Mouse (Mus musculus) hindbrain, embryonic 14.5 days (tissue): ENCODE data around the gene Kcnj10. TPM values are rescaled to one million over a fixed set of nuclear protein-coding genes. Genes with fewer than 3 reads are reported as not detected.
A peak's percentile ranks its signal among the peaks of the same experiment; 100 is the strongest.

Experiments
- ATAC-seq: fragments of 200-750 bp; cut with Nextera tagmentation; 2 replicates; pipeline ENCODE4 v1.8.0; 2017; ENCODE audit warnings: moderate number of reproducible peaks, mild to moderate bottlenecking, moderate TSS enrichment, moderate library complexity; ENCODE audit not compliant: low FRiP score
- DNase-seq: peaks from one replicate; pipeline ENCODE4 v3.0.0-alpha.2; 2015; ENCODE audit warnings: low spot score
- H3K27ac ChIP-seq: fragments of 300-500 bp; sonication (generic); 2 replicates; pipeline ENCODE4 v1.5.1; 2014; ENCODE audit warnings: mild to moderate bottlenecking, moderate library complexity
- H3K27me3 ChIP-seq: fragments of 300-500 bp; sonication (generic); 2 replicates; pipeline ENCODE4 v1.6.1; 2014; ENCODE audit warnings: mild to moderate bottlenecking, low read length, mixed read lengths; ENCODE audit not compliant: control insufficient read depth, insufficient read depth
- H3K36me3 ChIP-seq: fragments of 300-500 bp; sonication (generic); replicated peaks from 2 replicates; pipeline ENCODE4 v1.6.1; 2014; ENCODE audit not compliant: control insufficient read depth, insufficient read depth
- H3K4me1 ChIP-seq: fragments of 300-500 bp; sonication (generic); replicated peaks from 2 replicates; pipeline ENCODE4 v1.6.1; 2014; ENCODE audit warnings: antibody characterized with exemption, low read length, mixed read lengths; ENCODE audit not compliant: control insufficient read depth, insufficient read depth
- H3K4me2 ChIP-seq: fragments of 300-500 bp; sonication (generic); replicated peaks from 2 replicates; pipeline ENCODE4 v1.6.1; 2014; ENCODE audit warnings: mild to moderate bottlenecking, moderate library complexity
- H3K4me3 ChIP-seq: fragments of 300-500 bp; sonication (generic); replicated peaks from 2 replicates; pipeline ENCODE4 v1.5.1; 2014; ENCODE audit warnings: mild to moderate bottlenecking, low read length
- H3K9ac ChIP-seq: fragments of 300-500 bp; sonication (generic); 2 replicates; pipeline ENCODE4 v1.6.1; 2014
- H3K9me3 ChIP-seq: fragments of 300-500 bp; sonication (generic); 2 replicates; pipeline ENCODE4 v1.6.1; 2016; ENCODE audit warnings: low read length; ENCODE audit not compliant: control insufficient read depth
- WGBS: fragments of 180-500 bp; shearing (Covaris S2); extraction: QIAGEN DNeasy Blood & Tissue Kit; methylation state at CpG from one replicate; pipeline ENCODE4 v1.1.7; 2014; 5-methylcytosine and 5-hydroxymethylcytosine counted together
- polyA plus RNA-seq: library from polyadenylated mRNA; unstranded; fragments of >200 nt; fragmentation: Nextera tagmentation; extraction: Ambion mirVana; gene quantifications from 2 replicates; pipeline ENCODE4 v1.2.1, GENCODE M21; 2014

Kcnj10 gene
- polyA plus RNA-seq, 1 experiment from 2014 or later, result 2.8 TPM

DNA sequence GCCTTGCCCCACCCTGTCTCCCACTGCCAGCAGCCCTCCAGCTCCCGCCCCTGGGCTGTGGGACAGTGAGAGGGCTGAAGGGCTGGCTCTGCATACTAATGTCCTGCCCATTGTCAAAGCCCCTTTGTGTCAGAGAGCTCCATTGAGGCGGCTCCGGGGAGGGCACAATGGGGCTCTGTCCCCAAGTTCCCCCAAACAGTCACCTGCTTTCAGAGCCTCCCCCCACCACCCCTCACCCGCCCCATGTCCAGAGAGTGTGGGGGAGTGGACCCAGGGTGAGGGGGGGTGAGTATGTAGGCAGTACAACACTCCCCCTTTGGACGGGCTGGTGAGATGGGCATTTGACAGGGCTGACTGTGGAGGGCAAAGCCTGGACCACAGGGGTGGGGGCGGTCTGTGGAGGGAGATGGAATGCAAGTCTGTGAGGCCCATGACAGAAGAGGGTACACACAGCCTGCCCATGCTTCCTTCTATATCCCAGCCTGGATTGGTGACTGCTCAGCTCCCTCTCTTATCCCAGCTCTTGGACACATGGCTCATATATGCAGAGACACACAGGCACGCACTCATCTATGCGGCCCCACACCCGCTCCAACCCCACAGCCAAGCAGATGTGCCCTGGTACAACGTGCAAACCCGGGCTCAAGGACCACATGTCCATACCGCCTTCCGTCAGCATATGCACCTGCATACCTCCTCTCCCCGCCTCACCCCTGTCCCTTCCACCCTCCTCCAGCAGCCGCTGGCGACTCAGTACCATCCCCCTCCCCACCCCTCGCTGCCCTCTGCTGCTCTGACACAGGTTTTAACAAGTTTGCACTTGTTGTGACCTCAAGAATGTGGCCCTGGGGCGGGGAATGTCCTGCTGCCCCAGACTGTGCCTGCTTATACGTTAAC, 9.2 kb downstream of the Kcnj10 start:
- no peaks in the 10 kb centered on the region for H3K27me3 ChIP-seq
- H3K36me3 ChIP-seq, result no peaks in the 10 kb centered on the region
- no peak overlapping the region for H3K4me3 ChIP-seq
- H3K4me1 ChIP-seq, result peaks cover 18% of the 10 kb centered on the region
- H3K9ac ChIP-seq, result peak overlapping the region; percentile 39
- ATAC-seq, result peak; percentile 95
- peak overlapping the region; percentile 18 for H3K4me2 ChIP-seq
- WGBS, result 4% methylated on average over 19 of the region's 19 CpGs
- no peaks in the 10 kb centered on the region for H3K9me3 ChIP-seq
- H3K27ac ChIP-seq, result peak overlapping the region; percentile 74
- DNase-seq, result peak; percentile 57

DNA sequence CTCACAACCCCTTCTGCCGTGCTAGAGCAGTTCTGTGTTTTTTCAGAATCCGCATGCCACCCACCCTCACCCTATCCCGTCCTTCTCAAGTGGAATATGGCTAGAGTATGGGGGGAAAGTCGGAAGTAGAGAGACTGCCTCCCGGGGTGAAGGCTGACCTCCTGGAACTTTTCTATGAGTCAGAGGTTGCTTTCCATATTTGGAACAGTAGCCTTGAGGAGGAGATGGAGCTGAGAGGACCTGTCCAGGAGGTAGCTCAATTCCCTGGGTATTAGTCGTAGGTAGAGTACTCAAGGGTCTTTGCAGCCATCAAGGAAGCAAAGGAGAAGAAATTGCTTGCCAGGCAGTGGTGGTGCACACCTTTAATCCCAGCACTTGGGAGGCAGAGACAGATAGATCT, 11.0 kb downstream of the Kcnj10 start:
- H3K36me3 ChIP-seq, result no peaks in the 10 kb centered on the region
- DNase-seq (no peak), ATAC-seq (no peak)
- H3K27ac ChIP-seq, result no peak overlapping the region
- H3K4me1 ChIP-seq, result peaks cover 22% of the 10 kb centered on the region
- H3K4me3 ChIP-seq, result no peak overlapping the region
- 70% methylated on average over 6 of the region's 6 CpGs for WGBS
- no peaks in the 10 kb centered on the region for H3K27me3 ChIP-seq
- no peak overlapping the region for H3K9ac ChIP-seq
- H3K9me3 ChIP-seq, result no peaks in the 10 kb centered on the region
- no peak overlapping the region for H3K4me2 ChIP-seq

DNA sequence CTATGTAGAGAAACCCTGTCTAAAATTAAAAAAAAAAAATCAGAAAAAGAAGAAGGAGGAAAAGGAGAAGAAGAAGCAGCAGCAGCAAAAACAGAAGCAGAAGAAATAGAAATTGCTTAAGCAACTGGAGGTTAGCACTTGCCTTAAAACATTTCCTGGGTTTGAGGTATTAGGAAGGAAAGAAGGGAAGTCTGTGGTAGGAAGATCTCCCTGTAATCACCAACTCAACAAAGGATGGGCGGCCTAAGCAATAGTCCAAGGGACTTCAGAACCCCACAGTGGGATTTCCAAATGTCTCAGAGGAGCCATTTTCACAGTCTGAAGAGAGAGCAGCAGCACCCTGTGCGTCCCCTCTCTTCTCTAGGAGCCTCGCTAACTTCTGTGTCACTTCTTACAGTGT, 11.4 kb downstream of the Kcnj10 start:
- Histone ChIP-seq H3K4me3 (no peak overlapping the region), H3K4me1 (peaks cover 22% of the 10 kb centered on the region), H3K27me3 (no peaks in the 10 kb centered on the region), H3K27ac (no peak overlapping the region), H3K9me3 (no peaks in the 10 kb centered on the region), H3K36me3 (no peaks in the 10 kb centered on the region), H3K4me2 (no peak overlapping the region), H3K9ac (no peak overlapping the region)
- no peak for DNase-seq
- WGBS, result 90% methylated on average over 3 of the region's 3 CpGs
- no peak for ATAC-seq

DNA sequence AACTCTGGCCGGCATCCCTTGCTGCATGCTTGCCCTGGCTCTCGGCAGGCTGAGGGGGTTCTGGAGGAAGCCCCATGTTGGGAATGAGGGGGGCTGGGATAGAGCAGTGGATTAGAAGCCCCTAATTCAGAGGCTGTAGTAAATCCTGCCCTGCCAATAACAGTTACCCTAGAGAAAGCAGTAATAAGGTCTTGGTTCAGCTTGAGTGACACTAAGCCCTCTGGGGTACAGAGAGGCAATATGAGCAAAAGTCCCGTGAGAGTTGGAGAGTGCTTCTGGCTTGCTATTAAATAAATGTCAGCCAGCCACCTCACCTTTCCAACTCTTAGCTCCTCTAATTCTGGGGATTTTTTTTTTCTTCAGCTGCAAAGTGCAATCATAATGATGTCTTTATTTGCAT, 14.3 kb downstream of the Kcnj10 start:
- DNase-seq (no peak), ATAC-seq (peak; percentile 34; the same call in 1 of the 2 replicates)
- 23% methylated on average over 3 of the region's 3 CpGs for WGBS
- H3K4me1 ChIP-seq, result peaks cover 10% of the 10 kb centered on the region
- H3K36me3 ChIP-seq, result no peaks in the 10 kb centered on the region
- H3K27ac ChIP-seq, result 0 out of 2 replicates have a peak overlapping the region, but pooled peaks have one; percentile 2
- H3K27me3 ChIP-seq, result no peaks in the 10 kb centered on the region
- no peaks in the 10 kb centered on the region for H3K9me3 ChIP-seq
- no peak overlapping the region for H3K4me3 ChIP-seq
- no peak overlapping the region for H3K9ac ChIP-seq
- no peak overlapping the region for H3K4me2 ChIP-seq

DNA sequence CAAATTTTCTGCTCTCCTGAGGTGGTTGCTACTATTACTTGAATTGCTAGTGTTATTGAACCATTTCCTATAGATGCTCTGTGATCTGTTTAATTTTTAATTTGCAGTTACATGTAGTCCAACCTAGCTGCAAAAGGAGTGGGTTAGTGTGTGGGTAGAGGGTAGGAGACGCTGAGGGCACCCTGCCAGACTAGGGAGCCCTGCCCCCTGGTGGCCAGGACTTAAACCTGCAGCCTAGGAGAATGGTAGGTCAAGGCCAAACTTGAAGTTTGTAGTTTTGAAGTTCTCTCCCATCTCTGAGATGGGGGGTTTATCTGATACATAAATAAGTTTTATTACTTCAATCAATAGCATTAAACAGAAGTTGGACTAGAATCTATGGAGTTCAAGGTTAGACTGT, 16.5 kb downstream of the Kcnj10 start:
- Histone ChIP-seq H3K4me2 (no peak overlapping the region), H3K4me3 (no peak overlapping the region), H3K9ac (no peak overlapping the region), H3K27me3 (no peaks in the 10 kb centered on the region), H3K27ac (no peak overlapping the region), H3K9me3 (no peaks in the 10 kb centered on the region), H3K36me3 (no peaks in the 10 kb centered on the region), H3K4me1 (peaks cover 4% of the 10 kb centered on the region; the same call in 1 of the 2 replicates)
- DNase-seq (peak; percentile 67), ATAC-seq (peak; percentile 62; the same call in 1 of the 2 replicates)
- 4% methylated on average over 1 of the region's 1 CpGs for WGBS

DNA sequence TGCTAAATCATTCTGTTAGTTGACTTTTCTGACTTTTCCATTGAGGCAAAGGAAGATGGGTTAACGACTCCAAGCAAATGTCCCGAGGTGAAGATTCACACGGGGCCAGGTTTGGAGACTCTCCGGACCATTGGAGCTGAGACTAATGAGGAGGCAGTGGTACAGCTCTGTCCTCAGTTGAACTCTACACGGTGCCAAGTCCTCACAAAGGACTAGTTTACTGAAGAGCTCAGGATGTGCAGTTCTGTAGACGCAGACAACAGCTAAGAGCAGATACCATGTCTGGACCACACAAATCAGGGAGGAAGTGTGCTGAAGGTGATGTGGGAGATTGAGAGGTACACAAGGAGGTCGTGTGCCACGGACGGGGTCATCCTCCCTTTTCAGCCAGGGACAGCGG, 17.3 kb downstream of the Kcnj10 start:
- DNase-seq (no peak), ATAC-seq (no peak)
- no peaks in the 10 kb centered on the region for H3K27me3 ChIP-seq
- H3K4me1 ChIP-seq, result peaks cover 4% of the 10 kb centered on the region; the same call in 1 of the 2 replicates
- 56% methylated on average over 10 of the region's 10 CpGs for WGBS
- no peak overlapping the region for H3K4me2 ChIP-seq
- no peaks in the 10 kb centered on the region for H3K9me3 ChIP-seq
- H3K9ac ChIP-seq, result no peak overlapping the region
- no peak overlapping the region for H3K4me3 ChIP-seq
- no peaks in the 10 kb centered on the region for H3K36me3 ChIP-seq
- H3K27ac ChIP-seq, result no peak overlapping the region

DNA sequence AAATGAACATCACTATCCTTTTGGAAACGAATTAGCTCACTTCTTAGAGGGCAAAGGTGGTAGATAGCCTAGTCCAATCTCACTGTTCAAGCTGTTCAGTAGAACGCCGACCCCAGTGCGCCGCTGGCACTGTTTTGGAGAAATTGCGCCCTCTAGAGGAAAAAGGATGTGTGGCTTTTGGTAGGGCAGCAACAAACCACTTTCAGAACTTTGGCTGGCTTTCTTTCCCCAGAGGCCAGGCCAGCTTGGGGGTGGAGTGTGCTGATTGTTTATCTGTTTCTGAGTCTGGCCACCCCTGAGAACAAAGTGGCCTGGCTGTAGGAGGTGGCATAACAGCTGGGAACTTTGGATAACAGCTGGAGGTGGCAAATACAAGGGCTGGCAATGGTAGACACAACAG, 23.7 kb downstream of the Kcnj10 start:
- H3K4me1 ChIP-seq, result no peaks in the 10 kb centered on the region
- H3K36me3 ChIP-seq, result no peaks in the 10 kb centered on the region
- WGBS, result 14% methylated on average over 6 of the region's 6 CpGs
- no peaks in the 10 kb centered on the region for H3K9me3 ChIP-seq
- ATAC-seq, result peak; percentile 29; the same call in 1 of the 2 replicates
- no peaks in the 10 kb centered on the region for H3K27me3 ChIP-seq
- peak; percentile 73 for DNase-seq
- H3K27ac ChIP-seq, result no peak overlapping the region
- no peak overlapping the region for H3K4me2 ChIP-seq
- H3K4me3 ChIP-seq, result no peak overlapping the region
- H3K9ac ChIP-seq, result no peak overlapping the region

DNA sequence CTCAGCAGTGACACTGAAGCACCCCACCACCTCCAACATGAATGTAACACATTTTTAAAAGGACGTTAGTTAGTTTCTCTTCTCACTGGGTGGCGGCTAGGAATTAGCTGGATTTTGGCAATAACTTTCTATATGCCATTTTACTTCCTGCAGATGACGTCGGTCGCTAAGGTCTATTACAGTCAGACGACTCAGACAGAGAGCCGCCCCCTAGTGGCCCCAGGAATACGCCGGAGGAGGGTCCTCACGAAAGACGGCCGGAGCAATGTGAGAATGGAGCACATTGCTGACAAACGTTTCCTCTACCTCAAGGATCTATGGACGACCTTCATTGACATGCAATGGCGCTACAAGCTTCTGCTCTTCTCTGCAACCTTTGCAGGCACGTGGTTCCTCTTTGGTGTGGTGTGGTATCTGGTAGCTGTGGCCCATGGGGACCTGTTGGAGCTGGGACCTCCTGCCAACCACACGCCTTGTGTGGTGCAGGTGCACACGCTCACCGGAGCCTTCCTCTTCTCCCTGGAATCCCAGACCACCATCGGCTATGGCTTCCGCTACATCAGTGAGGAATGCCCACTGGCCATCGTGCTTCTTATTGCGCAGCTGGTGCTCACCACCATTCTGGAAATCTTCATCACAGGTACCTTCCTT, 27.9 kb downstream of the Kcnj10 start:
- ATAC-seq (peak; percentile 51; the same call in 1 of the 2 replicates), DNase-seq (peak; percentile 61)
- no peaks in the 10 kb centered on the region for H3K9me3 ChIP-seq
- H3K4me1 ChIP-seq, result no peaks in the 10 kb centered on the region
- H3K36me3 ChIP-seq, result no peaks in the 10 kb centered on the region
- no peak overlapping the region for H3K27ac ChIP-seq
- no peak overlapping the region for H3K4me3 ChIP-seq
- H3K27me3 ChIP-seq, result no peaks in the 10 kb centered on the region
- peak overlapping the region; percentile 31 for H3K4me2 ChIP-seq
- no peak overlapping the region for H3K9ac ChIP-seq
- 30% methylated on average over 23 of the region's 23 CpGs for WGBS

DNA sequence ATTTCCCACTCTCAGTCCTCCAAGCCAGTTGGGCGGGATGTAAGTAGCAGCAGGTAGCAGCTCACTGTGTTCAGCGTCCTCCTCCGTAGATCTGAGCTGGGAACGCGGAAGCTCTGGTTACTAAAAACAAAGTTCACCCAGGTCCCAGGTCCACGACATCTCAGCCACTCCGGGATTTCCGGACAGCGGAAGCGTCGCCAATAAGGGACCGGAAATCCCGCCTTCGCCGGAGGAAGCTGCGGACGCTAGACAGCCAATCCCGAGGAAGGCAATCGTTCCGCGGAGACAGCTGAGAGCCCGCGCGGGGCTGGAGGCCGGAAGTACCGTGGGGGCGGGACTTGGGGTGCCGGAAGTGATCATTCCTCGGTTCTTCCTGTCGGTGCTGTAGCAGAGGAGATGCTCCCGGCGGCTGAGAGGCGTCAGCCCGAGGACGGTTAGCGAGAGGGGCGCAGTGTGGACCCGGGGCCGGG, 35.2 kb downstream of the Kcnj10 start, which contains the start of gene Pigm:
Gene Pigm, plus strand, starts transcription at position 349 of the 470 bp plus-strand sequence.
- Histone ChIP-seq H3K4me3 (peak within 1 kb of the TSS; percentile 93), H3K9me3 (no peaks in the 10 kb centered on the region), H3K4me1 (peaks cover 34% of the 10 kb centered on the region), H3K9ac (peak within 1 kb of the TSS; percentile 79), H3K27ac (peak within 1 kb of the TSS; percentile 75), H3K36me3 (peaks cover 15% of the 10 kb centered on the region), H3K27me3 (no peaks in the 10 kb centered on the region), H3K4me2 (peak within 1 kb of the TSS; percentile 97)
- peak; percentile 99 for ATAC-seq
- DNase-seq, result peak; percentile 98
- WGBS, result under 1% methylated on average over 33 of the region's 39 CpGs
